Mouse (Mus musculus) lung, postnatal 0 days (tissue): ENCODE data around the gene Taok2.

Experiments used
- CTCF ChIP-seq: IDR thresholded peaks from 2 replicates; pipeline ENCODE4 v1.5.1; 2016; ENCODE audit warnings: antibody characterized with exemption, mild to moderate bottlenecking
- EP300 ChIP-seq: IDR thresholded peaks from 2 replicates; pipeline ENCODE4 v1.6.1; 2016; ENCODE audit warnings: antibody characterized with exemption, mild to moderate bottlenecking, control low read depth

- TF ChIP-seq CTCF (no peak), EP300 (no peak)
These were observed 58.6 kb downstream of the Taok2 start for GRCm38 (mm10) chr7:126825952-126826351.
